Mouse (Mus musculus) cortical plate, adult 2 months (tissue): ENCODE data around the gene Sema6d. TPM values are rescaled to one million over a fixed set of nuclear protein-coding genes. Genes with fewer than 3 reads are reported as not detected.
"Not testable (repeated sequence)": the region's sequence is repeated elsewhere in the genome, so short reads cannot be mapped to it uniquely, and the experiment has no call there.

Experiments
- H3K27ac ChIP-seq: fragments of 200-500 bp; 2 replicates; pipeline ENCODE4 v1.5.1; 2012; ENCODE audit warnings: low read length, control low read depth, inconsistent platforms; ENCODE audit not compliant: insufficient read depth
- H3K4me1 ChIP-seq: fragments of 200-500 bp; 2 replicates; pipeline ENCODE4 v1.6.1; 2011; ENCODE audit warnings: low read length; ENCODE audit not compliant: control insufficient read depth, insufficient read depth
- H3K4me3 ChIP-seq: fragments of 200-500 bp; 2 replicates; pipeline ENCODE4 v1.5.1; 2011; ENCODE audit warnings: mild to moderate bottlenecking, low read length, control low read depth; ENCODE audit not compliant: insufficient read depth
- CTCF ChIP-seq: fragments of 200-500 bp; IDR thresholded peaks from 2 replicates; pipeline ENCODE4 v1.5.1; 2011; ENCODE audit warnings: mild to moderate bottlenecking, control low read depth, low read length; ENCODE audit not compliant: insufficient read depth; ENCODE audit errors: extremely low read depth
- POLR2A ChIP-seq: fragments of 200-500 bp; IDR thresholded peaks from 2 replicates; pipeline ENCODE4 v1.6.1; 2011; ENCODE audit warnings: mild to moderate bottlenecking, low read length, control low read depth; ENCODE audit not compliant: insufficient read depth; ENCODE audit errors: extremely low read depth
- polyA plus RNA-seq: library from polyadenylated mRNA; depleted of rRNA; stranded (reverse); fragments of >200 nt; gene quantifications from 2 replicates; pipeline ENCODE4 v1.2.3, GENCODE M21; 2012

The Sema6d gene
- polyA plus RNA-seq, 1 experiment: 26.9 TPM

- Histone ChIP-seq H3K27ac (no peak overlapping the region), H3K4me1 (no peaks in the 10 kb centered on the region), H3K4me3 (no peak overlapping the region)
- no peak for TF ChIP-seq POLR2A
- TF ChIP-seq CTCF: no peak
Observed at GRCm38 (mm10) chr2:124309361-124310128, 219.8 kb downstream of the Sema6d start.

- no peaks in the 10 kb centered on the region for H3K4me1 ChIP-seq
- H3K4me3 ChIP-seq: no peak overlapping the region
- TF ChIP-seq POLR2A (no peak), CTCF (no peak)
- H3K27ac ChIP-seq: no peak overlapping the region
Observed at GRCm38 (mm10) chr2:124322528-124323215, 232.9 kb downstream of the Sema6d start.

GRCm38 (mm10) chr2:124324107-124324724 is 234.4 kb downstream of the Sema6d start:
- Histone ChIP-seq H3K4me3 (no peak overlapping the region), H3K27ac (no peak overlapping the region), H3K4me1 (no peaks in the 10 kb centered on the region)
- TF ChIP-seq POLR2A: no peak
- no peak for TF ChIP-seq CTCF

GRCm38 (mm10) chr2:124329473-124330130 is 239.8 kb downstream of the Sema6d start:
- no peak for TF ChIP-seq CTCF
- TF ChIP-seq POLR2A: no peak

GRCm38 (mm10) chr2:124332890-124333289 is 243.1 kb downstream of the Sema6d start:
- no peak overlapping the region for H3K4me3 ChIP-seq
- TF ChIP-seq CTCF (no peak), POLR2A (no peak)
- no peak overlapping the region for H3K27ac ChIP-seq
- H3K4me1 ChIP-seq: peaks cover 4% of the 10 kb centered on the region

More at GRCm38 (mm10) chr2:124329473-124330130, 239.8 kb downstream of the Sema6d start:
- Histone ChIP-seq H3K27ac (no peak overlapping the region), H3K4me1 (peaks cover 2% of the 10 kb centered on the region; the same call in 1 of the 2 replicates), H3K4me3 (no peak overlapping the region)

- H3K27ac ChIP-seq, H3K4me1 ChIP-seq, H3K4me3 ChIP-seq: not testable (repeated sequence)
Observed at GRCm38 (mm10) chr2:124334655-124335054, 244.9 kb downstream of the Sema6d start.

GRCm38 (mm10) chr2:124338296-124338695 is 248.5 kb downstream of the Sema6d start:
- Histone ChIP-seq H3K4me3 (no peak overlapping the region), H3K27ac (no peak overlapping the region), H3K4me1 (peaks cover 4% of the 10 kb centered on the region)
- TF ChIP-seq POLR2A (no peak), CTCF (no peak)

- Histone ChIP-seq H3K4me1 (no peaks in the 10 kb centered on the region), H3K27ac (no peak overlapping the region), H3K4me3 (no peak overlapping the region)
- no peak for TF ChIP-seq CTCF
- TF ChIP-seq POLR2A: no peak
Observed at GRCm38 (mm10) chr2:124354191-124354590, 264.4 kb downstream of the Sema6d start.

- no peak for TF ChIP-seq CTCF
- no peak for TF ChIP-seq POLR2A
- Histone ChIP-seq H3K4me1 (no peaks in the 10 kb centered on the region), H3K27ac (no peak overlapping the region), H3K4me3 (no peak overlapping the region)
Observed at GRCm38 (mm10) chr2:124354716-124355115, 264.9 kb downstream of the Sema6d start.
